Mouse (Mus musculus) neutrophil, adult 65 days (primary cell): ENCODE data around the gene Ak1. TPM values are rescaled to one million over a fixed set of nuclear protein-coding genes. Genes with fewer than 3 reads are reported as not detected.

Source experiments
- total RNA-seq: library from RNA; stranded (reverse); gene quantifications from 2 replicates; pipeline ENCODE4 v1.2.4, GENCODE M21; 2023

Gene Ak1
- total RNA-seq, result 0.60 TPM in 1 of 2 replicates, not detected in the other

DNA sequence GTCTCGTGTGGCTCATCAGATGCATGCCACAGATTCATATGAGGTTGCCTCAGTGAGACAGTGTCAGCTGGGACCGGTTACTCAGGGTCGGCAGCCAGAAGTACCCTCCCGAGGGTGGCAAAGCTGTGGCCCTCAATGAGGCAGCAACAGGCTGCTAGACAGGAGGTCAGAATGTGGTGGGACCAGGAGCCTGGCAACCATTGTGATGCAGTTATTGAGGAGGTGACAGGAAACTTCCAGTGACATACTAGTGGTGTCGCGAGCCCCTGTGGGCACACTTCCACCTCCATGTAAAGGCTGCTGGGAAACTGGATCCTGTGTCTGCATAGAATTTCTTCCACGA lies at the start of gene Ak1:
Gene Ak1, plus strand, starts transcription at position 242 of the 343 bp plus-strand sequence.

DNA sequence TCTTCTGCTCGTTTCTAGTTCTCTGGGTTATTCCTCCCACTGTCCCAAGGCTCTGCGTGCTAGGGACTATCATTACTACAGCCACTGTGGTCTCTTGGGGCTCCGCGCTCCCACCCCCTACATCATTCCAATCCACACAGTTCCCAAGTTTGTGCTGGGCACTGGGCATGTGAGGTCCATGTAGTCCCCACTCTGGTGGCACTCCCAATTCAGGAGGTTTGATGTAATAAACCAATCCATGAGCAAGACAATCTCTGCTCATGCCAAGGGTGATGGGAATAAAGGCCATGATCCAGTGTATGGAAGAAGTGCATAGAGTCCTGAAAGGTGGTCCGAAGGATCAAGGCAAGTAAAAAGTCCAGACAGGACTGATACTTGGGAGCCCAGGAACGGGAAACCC lies 47.1 kb upstream of the Ak1 start, which contains the start of gene Pip5kl1:
Gene Pip5kl1, plus strand, starts transcription at position 301 of the 400 bp plus-strand sequence.

DNA sequence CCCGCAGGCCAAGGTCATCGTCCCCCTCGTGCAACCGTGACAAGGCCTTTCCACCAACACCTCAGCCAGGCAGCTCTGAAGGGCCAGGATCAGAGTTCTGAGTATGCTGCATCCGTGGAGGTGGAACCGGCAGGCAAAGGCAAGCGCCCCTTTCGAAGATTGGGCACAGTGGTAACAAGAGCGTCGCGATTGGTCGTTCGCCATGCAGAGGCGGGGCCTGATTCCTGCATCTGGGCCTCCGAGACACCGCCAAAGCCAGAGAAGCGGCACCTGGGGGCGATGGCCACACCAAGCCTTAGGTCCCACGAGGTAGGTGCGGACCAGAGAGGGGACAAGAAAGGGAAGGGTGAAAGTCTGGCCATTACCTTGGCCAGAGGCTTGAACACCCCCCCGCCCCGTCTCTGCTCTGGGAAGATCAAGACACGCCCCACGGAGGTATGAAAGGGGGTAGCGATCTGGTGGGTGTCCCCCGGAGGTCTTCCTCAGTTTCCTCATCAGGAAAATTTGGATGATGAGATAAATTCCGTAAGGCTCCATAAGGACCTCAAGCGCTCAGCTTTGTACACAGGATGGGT lies 45.9 kb upstream of the Ak1 start, which contains the start of gene 9430097D07Rik:
Gene 9430097D07Rik, minus strand, starts transcription at position 99 of the 575 bp plus-strand sequence.

DNA sequence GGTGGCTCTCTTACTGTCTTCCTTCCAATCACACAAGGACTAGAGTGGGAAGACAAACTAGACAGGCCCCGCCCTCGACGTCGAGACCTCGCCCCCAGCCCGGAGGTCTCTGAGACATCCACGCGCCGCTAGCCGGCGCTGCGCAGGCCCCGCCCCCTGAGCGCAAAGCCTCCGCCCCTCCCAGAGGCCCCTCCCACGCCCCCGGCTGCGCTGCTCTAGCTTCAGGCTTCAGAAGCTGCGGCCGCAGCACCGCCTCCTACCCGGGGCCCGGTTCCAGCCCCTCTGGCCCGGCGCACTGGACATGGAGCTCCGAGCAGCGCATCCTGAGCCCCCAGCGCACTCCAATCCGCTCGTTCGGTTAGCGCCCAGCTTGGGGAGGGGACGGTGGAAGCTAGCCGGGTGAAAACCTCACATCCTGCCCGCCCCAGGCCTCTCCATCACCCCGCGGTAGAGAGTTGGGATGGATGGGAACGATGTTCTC lies 34.6 kb upstream of the Ak1 start, which contains the start of gene St6galnac4:
Gene St6galnac4, plus strand, starts transcription at position 225 of the 481 bp plus-strand sequence.

DNA sequence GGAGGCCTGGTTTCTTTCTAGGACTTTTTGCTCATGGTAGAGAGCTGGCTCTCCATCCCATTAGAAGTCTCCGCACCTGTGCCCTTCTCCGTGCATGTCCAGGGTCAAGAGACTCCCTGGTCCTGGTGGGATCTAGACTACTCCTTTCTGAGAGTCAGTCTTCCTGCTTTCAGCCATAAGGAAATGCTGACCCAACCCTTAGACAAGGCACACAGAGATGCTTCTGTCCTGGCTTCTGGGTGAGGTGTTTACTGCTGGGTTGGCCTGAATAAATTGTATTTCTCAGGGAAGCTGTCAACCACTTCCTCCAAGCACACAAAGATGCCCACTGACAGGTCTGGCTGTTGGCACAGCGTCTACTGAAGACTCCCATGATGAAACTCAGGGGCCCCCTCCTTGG lies 22.1 kb upstream of the Ak1 start, which contains the start of gene St6galnac6:
Gene St6galnac6, plus strand, starts transcription at position 301 of the 400 bp plus-strand sequence.

DNA sequence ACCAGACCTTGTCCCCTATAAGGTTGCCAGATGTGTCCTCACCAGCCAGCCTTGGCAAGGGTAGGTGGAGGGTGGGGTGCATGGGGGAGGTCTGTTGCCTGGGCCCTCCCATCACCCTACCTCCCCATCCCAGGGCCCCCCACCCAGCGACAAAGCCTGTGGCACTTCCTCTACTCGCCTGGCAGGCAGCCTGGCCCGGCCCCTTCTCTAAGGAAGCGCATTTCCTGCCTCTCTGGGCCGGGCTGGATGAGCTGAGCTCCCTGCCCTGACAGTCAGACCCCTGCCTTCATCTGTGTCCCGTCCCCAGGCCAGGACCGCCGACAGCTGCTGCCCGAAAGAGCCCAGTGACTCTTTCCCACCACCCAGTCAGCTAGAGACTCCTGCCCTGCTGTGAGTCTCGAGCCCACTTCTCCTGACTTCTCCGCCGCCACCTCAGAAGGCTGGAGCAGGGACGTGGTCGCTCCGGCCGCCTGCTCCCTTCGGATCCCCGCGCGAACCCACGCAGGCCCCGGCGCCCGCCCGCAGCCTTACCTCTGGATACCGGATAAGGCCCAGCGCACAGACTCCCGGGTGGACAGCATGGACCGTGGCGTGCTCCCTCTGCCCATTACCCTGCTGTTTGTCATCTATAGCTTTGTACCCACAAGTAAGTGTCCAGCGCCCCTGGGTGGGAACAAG lies 25.0 kb downstream of the Ak1 start, which contains the start of gene Eng:
Gene Eng, plus strand, starts transcription at position 217 of the 678 bp plus-strand sequence.

Other genes starting within 250 kb of the Ak1 start
- 39.5 and 56.7 TPM in 2 replicates for gene 1110008P14Rik, start 239.8 kb upstream of the Ak1 start, total RNA-seq
- 6,793 and 10,274 TPM in 2 replicates for gene Lcn2, start 233.5 kb upstream of the Ak1 start, total RNA-seq
- 13.2 and 14.2 TPM in 2 replicates for gene Ptges2, start 225.9 kb upstream of the Ak1 start, total RNA-seq
- 3.6 and 4.1 TPM in 2 replicates for gene Naif1, start 171.3 kb upstream of the Ak1 start, total RNA-seq
- gene Slc25a25, start 170.3 kb upstream of the Ak1 start, total RNA-seq, result 13.2 and 19.6 TPM in 2 replicates
- gene Fam102a, start 86.4 kb upstream of the Ak1 start, total RNA-seq, result 16.6 and 20.7 TPM in 2 replicates
- gene Dpm2, start 50.9 kb upstream of the Ak1 start, total RNA-seq, result 45.4 and 46.0 TPM in 2 replicates
- 0.51 TPM in 1 of 2 replicates, not detected in the other for gene Pip5kl1, start 47.0 kb upstream of the Ak1 start, total RNA-seq
- gene 9430097D07Rik, start 46.1 kb upstream of the Ak1 start, total RNA-seq, result not detected in 2 replicates
- 17.9 and 21.5 TPM in 2 replicates for gene St6galnac4, start 34.7 kb upstream of the Ak1 start, total RNA-seq
- 9.5 and 12.8 TPM in 2 replicates for gene St6galnac6, start 22.0 kb upstream of the Ak1 start, total RNA-seq
- gene Eng, start 24.8 kb downstream of the Ak1 start, total RNA-seq, result 5.4 and 6.0 TPM in 2 replicates
- 3.9 and 6.7 TPM in 2 replicates for gene Fpgs, start 82.4 kb downstream of the Ak1 start, total RNA-seq
- 186 and 243 TPM in 2 replicates for gene Cdk9, start 91.3 kb downstream of the Ak1 start, total RNA-seq
- gene Sh2d3c, start 99.3 kb downstream of the Ak1 start, total RNA-seq, result 306 and 450 TPM in 2 replicates
- not detected in 2 replicates for gene 6330409D20Rik, start 119.3 kb downstream of the Ak1 start, total RNA-seq
- gene Tor2a, start 135.5 kb downstream of the Ak1 start, total RNA-seq, result 15.4 and 20.8 TPM in 2 replicates
- gene Ttc16, start 153.9 kb downstream of the Ak1 start, total RNA-seq, result not detected in 2 replicates
- 0.69 and 1.9 TPM in 2 replicates for gene Ptrh1, start 154.0 kb downstream of the Ak1 start, total RNA-seq
- not detected in 2 replicates for gene Cfap157, start 162.7 kb downstream of the Ak1 start, total RNA-seq
- gene Stxbp1, start 225.5 kb downstream of the Ak1 start, total RNA-seq, result 0.27 and 0.38 TPM in 2 replicates